Mouse (Mus musculus): ENCODE measurements around the gene Itih2.

The Itih2 gene

DNA sequence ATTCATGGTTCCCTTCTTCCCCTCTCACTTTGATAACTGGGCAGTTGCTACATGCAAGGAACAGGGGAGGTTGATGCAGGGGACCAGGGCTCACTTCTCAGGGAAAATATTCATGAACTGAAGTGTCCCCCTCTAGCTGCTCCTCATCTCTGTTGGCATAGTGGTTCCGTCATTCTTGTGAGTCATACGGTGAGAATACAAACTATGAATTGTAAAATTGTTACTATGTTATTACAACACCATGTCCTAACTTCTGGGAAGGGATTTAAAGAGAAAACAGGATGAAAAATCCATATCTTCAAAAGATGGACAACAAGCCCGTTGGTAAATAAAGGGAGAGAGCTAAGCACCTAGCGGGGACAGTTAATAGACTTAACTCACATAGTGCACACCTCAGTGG is at the start of gene Itih2:
Itih2 (minus strand) TSS at position 101 of the 400 bp plus-strand sequence.
- no peak for DNase-seq (ENCODE audit: low spot score in 2 of 2)

DNA sequence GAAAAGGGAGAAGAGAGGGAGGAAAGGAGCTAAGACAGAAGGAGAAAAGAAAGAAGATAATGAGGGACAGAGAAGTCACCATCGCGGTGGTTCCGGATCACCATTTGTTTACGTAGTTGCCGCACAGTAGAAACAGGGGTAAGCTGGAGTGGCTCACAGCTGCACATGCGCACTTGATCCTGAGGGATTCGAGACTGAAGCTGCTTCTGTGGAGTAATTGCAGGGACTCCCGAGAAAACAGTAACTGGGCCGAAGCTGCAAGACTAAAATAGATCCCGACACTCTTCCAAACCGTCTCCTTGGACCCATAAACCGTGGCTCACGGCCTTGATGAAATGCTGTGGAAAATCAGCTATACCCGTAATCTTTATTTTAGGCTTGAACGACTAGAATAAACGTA is 38.8 kb upstream of the Itih2 start:
- DNase-seq (ENCODE audit: low spot score in 2 of 2): no peak

DNA sequence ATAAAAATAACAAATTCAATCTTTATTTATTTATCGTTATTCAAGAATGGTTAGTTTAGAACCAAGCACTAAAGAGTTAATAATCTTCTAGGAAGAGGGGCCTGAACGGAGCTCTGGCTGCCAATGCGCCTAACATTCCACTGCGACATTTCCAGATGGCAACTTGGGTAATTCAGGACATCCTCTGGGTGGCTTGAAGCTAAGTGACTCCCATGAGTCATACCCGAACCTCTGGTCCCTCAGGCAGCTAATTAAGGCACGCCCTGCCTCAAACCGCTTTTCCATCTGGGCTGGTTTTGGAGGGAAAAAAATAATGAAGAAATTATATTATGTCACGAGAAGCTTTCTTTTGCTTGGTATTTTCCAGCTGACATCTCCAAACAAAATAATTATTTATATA is 36.8 kb upstream of the Itih2 start:
- peak; percentile 24 to 52 for DNase-seq (ENCODE audit: low spot score in 2 of 2)

DNA sequence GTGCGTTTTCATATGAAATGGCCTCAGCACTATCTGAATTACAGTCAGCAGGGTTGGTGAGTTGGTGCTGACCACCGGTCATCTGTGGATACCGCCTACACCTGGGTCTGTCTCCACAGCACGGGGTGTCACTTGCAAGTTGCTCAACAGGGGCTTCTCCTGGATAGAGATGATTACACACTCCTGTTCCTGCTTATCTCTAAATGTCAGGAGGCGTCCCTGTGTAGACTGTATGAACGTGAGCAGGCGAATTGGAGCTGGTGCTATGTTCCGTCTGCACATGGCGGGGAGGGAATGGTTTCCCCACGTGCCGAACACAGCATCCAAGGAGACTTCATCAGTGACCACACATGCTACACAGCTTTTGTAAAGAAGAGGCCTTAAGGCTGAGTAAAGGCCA is 36.1 kb upstream of the Itih2 start:
- DNase-seq (ENCODE audit: low spot score in 2 of 2): no peak

DNA sequence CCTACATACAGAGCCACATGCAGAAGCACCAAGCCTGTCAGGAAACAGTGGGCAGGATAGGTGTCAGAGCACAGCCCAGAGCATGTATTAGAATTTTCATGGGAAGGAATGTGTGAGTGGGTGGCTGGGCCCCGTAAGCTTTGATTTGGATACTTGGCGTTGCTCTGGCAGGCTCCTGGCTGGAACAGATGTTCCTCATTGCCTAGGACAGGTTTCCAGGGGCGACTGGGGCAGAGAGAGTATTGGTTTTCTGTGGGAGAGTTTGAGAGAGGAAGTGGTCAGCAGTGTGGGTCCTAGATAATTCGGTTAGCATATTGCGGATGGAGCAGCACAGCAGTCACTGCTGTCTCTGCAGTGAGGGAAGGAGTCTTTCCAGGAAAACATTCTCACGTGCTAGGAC is 35.4 kb upstream of the Itih2 start:
- DNase-seq (ENCODE audit: low spot score in 2 of 2): no peak

DNA sequence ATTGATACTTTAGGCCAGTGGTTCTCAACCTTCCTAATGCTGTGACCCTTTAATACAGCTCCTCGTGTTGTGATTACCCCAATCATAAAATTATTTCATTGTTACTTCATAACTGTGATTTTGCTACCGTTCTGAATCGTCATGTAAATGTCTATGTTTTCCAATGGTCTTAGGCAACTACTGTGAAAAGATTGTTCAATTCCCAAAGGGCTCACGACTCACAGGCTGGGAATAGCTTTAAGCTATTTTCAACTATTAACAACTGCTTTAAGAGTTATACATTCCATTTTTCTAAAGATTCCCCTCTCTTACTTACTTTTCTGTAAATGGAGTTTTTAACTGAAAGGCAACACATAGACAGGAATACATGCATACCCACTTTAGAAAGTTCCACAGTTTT is 30.8 kb upstream of the Itih2 start:
- DNase-seq (ENCODE audit: low spot score in 2 of 2): no peak

DNA sequence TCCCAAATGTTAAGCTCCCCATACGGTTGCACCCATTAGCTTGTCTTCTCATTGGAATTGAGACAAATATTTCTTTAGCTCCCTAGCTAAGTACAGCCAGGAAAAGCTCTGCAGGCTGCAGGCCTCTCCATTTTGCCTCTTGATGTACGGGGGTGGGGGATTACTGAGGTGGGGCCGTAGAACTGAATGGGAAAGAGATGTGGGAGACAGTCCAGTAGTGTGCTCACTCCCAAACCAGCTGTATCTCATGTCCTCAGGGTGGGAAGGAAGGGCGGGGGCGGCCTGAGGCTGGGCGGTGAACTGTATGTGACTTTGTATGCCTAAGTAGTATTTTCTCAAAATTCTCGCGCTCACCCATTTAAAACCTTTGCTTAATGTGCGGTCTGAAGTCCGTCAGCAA is 26.0 kb upstream of the Itih2 start:
- no peak for DNase-seq (ENCODE audit: low spot score in 2 of 2)

DNA sequence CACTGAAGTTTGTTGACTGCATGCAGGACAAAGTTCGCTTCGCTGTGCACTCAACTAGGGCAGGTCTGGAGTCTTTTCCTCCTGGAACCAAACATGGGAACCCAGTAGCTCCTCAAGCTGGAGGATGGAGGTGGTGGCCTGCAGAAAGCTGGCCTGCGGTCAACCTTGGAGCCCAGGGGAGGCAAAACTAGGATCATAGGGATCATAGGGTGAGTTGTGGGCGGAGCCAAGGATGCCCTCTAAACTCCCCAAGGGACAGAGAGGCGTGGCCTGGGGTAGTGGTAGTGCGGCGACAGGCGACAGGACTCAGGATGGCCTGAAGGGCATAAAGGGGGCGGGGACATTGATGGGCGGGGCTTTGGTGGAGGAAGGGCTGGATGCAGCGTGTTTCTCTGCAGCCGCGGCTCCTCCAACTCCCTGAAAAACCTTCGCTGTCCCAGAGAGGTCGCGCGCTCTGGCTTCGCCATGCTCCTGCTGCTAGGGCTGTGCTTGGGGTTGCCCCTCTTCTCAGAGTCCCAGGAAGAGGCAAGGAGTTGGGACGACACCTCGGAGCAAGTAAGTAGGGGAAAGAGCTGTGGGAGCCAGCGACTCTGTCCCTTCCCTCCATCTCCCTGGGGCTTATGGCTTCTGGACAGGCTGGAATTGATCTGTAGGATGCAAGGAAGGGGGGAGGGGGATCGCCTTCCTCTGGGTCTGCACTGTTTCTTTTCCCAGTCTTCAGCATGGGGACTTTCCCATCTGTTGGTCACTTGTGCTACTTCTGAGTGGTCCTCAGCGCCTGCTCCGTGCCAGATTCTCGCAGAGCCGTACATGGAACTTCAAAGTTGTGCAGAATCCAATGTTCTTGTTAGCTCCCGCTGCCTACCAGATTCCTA is 22.2 kb upstream of the Itih2 start, which contains the start of gene Itih5:
Itih5 (plus strand) TSS at position 371 of the 875 bp plus-strand sequence.
- DNase-seq (ENCODE audit: low spot score in 2 of 2): peak; percentile 28 to 41

DNA sequence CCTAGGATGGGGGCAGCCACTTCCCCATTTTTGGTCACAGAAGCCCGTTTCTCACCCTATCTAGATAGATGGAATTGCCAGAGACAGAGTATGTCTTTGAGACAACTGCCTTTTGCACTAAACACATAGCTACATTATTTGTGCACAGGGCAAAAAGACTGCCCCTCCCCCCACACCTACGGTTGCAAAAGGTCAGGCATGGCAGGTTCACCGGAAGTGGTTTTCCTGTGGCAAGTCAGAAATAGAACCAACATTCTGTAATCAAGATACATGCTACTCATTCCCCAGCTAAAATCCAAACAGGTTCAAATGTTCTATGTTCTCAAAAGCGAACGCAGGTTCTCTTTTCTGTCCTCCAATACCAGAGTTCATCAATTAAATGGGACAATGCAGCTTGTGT is 21.4 kb upstream of the Itih2 start:
- no peak for DNase-seq (ENCODE audit: low spot score in 2 of 2)

DNA sequence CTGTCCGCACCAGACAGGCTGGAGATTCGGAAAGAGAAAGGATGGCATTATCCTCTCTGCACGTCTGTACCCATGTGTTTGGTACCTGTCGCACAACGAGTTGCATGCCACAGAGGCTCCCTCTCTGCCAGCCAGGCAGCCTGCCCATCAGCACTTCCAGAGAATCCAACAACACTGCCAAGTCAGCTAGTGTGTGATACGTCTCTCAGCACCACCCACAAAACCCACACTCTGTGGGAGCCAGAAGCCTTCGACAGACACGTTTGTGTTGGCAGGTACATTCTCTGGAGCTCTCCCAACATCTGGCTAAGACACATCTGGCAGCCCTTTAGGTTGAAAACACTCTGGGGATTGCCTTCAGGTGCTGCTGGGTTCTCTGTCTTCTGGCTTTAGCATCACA is 16.0 kb upstream of the Itih2 start:
- DNase-seq (ENCODE audit: low spot score in 2 of 2): no peak

DNA sequence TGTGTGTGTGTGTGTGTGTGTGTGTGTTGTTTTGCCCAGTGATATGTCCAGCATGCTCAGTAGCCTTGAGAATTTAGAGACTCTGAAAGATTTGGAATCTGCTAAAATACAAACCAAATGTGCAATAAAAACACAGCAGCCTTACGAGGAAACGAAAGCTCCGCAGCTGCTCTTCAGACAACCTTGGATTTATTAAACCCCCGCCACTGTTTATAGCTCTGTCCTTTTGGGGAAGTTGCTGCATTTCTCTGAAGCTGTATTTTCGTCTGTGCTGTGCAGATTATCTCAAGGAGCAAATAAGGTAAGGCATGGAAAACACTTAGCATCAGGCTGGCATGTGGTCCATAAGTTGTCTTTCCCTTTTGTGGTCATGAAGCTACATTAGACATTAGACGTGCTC is 14.3 kb upstream of the Itih2 start:
- no peak for DNase-seq (ENCODE audit: low spot score in 2 of 2)

DNA sequence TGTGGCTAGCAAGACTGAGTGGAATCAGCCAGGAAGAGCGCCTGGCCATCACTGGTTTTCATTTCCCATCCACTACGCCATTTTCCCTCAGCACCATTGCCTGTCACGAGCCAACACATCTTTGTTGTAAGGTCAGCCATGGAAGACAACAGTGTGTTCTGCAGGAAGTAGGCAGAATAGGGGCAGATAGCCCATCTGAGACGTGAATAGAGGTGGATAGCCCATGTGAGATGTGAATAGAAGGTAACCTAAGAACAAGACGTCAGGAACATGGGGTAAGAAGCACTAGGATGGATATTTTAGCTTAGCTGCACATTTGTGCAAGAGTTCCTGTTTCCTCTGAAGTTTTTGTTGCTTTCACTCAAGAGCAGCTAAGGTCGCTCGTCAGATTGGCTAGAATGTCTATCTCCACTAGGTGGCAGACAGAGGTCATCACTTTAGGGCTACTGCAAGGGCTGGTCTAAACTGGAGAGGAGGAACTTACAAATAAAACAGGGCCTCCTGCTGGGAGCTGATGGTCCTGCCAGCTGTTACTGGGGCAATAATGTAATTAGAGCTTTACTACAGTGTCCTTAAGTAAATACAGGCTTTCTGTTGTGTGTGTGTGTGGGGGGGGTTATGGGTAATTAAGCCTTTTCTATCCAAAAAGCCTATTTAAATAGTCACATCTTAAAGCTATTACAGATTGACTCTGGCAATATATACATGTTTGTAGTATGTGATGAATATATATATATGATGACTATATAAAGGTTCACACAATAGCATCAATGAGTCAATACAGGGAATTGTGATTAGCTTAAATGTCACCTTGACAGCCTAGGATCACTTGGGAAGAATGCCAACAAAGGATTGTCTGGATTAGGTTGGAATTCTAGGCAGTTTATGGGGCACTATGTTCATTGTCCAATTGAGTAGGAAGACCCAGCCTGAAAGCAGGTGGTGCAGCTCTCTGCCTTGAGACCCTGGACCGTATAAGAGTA is 11.6 kb upstream of the Itih2 start:
- DNase-seq (ENCODE audit: low spot score in 2 of 2): peak; percentile 68 to 79

DNA sequence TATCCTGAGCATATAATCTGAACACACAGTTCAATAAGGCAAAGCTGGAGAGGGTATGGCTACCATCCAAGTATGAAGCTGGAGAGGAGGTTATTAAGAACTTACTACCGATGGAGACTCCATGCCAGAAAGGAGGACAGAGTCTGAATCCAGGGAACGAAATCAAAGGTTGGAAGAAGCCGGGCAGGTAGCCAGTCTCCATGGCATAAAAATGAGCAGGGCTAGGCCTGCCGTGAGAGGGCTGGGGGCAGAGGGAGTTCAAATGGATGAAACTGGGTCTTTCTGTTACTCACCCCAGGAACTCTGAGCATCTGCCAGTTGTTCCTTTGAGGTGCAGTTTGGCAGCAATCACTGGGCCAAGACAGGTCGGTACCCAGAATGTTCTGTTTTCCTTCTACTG is 9.3 kb upstream of the Itih2 start:
- no peak for DNase-seq (ENCODE audit: low spot score in 2 of 2)

DNA sequence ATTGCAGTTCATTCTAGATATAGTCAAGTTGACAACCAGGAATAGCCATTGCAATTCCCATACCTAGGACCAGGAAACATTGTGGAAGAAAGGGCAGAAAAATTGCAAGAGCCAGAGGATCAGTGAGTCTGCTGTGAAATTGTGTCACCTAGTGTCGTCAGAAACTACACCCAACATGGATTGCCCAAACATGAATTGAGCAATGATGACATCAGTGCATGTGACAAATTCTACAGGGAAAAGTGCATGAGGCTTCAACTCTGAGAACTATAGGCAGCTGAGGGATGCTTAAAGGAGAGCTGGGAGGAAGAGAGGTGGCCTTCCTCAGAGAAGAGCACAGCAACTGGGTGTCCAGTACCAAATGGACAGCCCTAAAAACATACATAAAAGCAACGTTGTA is 6.1 kb upstream of the Itih2 start:
- no peak for DNase-seq (ENCODE audit: low spot score in 2 of 2)

DNA sequence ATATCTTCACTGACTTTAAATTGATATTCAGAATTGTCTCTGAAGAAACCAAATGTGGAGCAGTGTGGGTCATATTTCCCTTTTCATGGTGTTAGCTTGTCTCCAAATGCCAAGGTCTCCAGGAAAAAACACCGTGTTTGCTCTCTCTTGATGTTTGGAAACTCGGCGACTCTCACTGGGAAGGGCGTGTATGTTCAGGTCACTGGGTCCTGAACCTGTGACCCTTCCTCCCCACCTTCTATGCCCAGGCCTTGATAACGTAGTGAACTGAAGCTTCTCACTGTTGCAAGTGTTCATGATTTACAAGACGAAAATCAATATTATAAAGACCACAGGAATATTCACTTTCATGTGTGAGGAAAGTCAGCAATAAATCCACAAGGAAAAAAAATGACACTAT is 2.7 kb upstream of the Itih2 start:
- DNase-seq (ENCODE audit: low spot score in 2 of 2): no peak

DNA sequence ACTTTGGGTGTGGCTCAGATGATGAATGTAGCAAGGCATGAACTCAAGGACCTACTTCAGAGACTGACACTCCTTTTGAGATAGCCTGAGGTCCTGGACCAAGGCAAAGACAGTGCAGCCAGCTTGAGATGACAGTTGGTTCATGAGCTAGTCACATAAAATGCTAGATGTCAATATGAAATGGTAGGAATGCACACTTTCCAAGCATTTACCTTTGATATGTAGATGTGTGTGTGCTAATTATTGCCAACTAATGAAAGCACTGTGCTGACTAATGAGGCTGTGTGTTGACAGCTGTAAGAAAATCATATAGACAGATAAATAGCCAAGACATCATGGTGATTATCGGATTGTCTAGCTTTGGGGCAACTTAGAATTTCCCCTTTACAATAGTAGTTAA is 932 bp upstream of the Itih2 start:
- DNase-seq (ENCODE audit: low spot score in 2 of 2): no peak

DNA sequence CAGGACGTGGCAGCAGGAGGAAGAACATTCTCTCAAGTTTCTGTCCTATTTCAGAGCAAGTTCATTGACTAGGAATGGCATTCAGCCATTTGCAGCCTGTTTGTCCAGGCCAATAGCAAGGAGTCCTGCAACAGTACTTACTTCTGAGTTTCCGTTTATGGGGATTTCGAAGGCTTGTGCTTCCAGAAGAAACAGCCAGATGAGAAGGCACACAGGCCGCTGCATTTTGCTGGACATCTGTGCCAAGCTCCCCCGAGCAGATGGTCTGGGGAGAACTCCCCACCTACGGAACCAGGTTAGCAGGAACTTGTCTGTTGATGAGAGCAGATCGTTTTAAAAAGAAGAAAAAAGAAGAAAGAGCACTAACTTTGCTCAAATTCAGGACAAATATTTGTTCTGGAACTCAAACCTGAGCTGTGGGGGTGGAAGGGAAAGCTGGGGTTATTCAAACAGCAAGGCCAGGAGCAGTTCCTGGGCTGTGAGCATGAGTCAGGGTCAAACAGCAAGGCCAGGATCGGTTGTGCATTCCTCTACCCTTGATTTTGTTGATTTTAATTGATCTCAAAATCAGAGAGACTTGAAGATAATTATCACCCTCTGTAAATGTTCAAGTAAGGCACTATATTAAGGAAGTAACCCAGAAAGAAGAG is 730 bp downstream of the Itih2 start:
- DNase-seq (ENCODE audit: low spot score in 2 of 2): peak in 1 of 2 experiments; percentile 4

DNA sequence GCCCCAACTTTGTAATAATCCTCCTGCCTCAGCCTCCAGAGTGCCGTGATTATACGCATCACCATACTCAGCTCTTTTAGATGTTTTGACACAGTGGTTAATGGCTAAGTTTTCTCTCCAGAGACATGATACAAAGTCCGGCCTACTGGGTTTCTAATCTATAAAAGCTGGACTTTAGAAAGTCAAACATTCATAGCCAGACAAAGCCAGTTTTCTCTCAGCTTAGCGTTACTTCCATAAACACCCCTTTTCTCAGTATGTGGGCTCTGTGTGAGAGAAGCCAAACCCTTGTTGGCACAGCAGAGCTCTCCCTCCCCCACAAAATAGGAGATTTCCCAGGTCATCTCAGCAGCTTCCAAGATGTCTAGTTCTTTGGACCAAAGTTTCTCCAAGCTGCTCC is 2.6 kb downstream of the Itih2 start:
- DNase-seq (ENCODE audit: low spot score in 2 of 2): no peak

DNA sequence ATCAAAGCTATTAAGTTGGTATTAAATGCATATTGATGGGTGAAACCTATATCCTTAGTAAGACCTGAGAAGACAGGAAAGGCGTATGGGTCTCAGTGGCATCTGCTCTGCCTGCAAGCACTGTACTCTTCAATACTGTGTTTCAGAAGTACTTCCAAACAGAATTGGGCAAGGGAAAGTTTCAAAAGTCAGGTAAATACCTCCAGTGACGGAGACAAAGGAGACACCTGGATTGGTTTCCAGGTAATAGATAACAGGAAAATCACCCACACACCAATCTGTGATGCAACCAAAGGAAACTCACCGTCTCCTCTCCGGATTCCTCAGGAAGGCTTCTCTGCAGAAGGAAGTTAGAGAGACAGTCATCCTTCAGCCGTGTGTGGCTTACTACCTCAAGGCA is 3.7 kb downstream of the Itih2 start:
- no peak for DNase-seq (ENCODE audit: low spot score in 2 of 2)

DNA sequence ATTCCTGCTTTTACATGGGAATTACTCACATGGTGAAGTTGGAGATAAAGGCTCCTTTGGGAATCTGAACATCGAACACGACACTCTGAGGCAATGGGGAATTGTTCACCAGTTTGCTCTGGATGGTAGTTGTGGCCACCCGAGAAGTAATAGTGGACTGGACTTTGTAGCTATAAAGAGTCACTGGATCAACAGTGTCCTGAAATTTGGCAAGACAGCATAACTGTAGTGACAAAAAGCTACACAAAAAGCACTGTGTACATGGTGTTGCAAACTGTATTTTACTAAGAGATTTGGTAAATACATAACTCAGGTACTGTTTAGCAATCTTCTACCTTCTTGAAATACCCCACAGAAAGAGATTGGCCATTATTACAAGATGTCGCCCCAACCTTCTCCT is 5.1 kb downstream of the Itih2 start:
- DNase-seq (ENCODE audit: low spot score in 2 of 2): no peak

DNA sequence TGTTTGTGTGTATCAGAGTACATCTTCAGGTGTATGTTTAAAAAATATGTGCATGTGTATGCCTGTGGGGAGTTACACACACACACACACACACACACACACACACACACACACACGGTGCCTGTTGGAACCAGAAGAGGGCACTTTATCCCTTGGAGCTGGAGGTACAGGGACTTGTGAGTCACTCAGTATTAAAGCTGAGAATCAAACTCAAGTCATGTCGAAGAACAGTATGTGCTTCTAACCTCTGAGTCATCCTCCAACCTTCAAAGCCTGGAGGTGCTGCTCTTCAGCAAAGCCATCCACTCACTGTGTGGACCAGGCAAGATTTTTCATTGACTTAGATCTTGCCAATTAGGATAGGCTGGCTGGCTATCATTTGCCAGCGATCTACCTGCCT is 9.4 kb downstream of the Itih2 start:
- no peak for DNase-seq (ENCODE audit: low spot score in 2 of 2)

DNA sequence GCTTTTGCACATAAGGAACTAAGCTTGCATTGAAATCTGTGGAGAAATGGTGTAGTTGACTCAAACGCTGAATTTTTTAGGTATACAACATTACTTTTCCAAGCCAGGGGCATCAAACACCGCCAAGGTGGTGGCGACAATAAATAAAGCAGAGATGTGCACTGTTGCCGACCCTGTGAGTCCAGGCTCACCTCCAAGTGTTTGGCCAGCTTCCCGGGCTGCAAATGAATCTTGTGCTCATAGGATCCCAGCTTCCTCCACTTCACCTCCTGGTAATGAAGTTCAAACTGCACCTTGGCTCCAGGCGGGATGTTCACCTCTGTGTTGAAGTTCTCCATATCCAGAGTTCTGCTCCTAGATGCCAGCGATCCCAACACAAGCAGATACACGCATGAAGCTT is 11.9 kb downstream of the Itih2 start:
- DNase-seq (ENCODE audit: low spot score in 2 of 2): no peak
